Mouse (Mus musculus) CD4-positive, CD25-positive, alpha-beta regulatory T cell, adult 9 weeks (primary cell): Measurements from ENCODE around the gene Pex5l. TPM values are rescaled to one million over a fixed set of nuclear protein-coding genes. Genes with fewer than 3 reads are reported as not detected.

Experiments used
- polyA plus RNA-seq: library from polyadenylated mRNA; unstranded; fragments of 100-300 nt; shearing (Covaris generic); gene quantifications from one replicate; pipeline ENCODE4 v1.2.1, GENCODE M21; 2017

The Pex5l gene
- polyA plus RNA-seq, result not detected

GRCm38 (mm10) chr3:33142901-33143461 lies at the start of gene Pex5l:
TSS of gene Pex5l (minus strand) at chr3:33143247.

